Mouse (Mus musculus) bone marrow macrophage, adult 2 months (primary cell): Measurements from ENCODE around the gene Ano3.

Source experiments
- CTCF ChIP-seq: IDR thresholded peaks from 2 replicates; pipeline ENCODE4 v1.5.1; 2012; ENCODE audit warnings: low read depth, mild to moderate bottlenecking, low read length, moderate library complexity
- POLR2A ChIP-seq: IDR thresholded peaks from 2 replicates; pipeline ENCODE4 v1.6.1; 2012; ENCODE audit warnings: mild to moderate bottlenecking, low read depth, low read length, borderline replicate concordance

- TF ChIP-seq CTCF: no peak
- no peak for TF ChIP-seq POLR2A
These were observed 231.7 kb downstream of the Ano3 start for GRCm38 (mm10) chr2:110719051-110719450.
